Mouse (Mus musculus) bone marrow macrophage, adult 2 months (primary cell): Measurements from ENCODE around the gene Dcp1b.

Experiments used
- CTCF ChIP-seq: IDR thresholded peaks from 2 replicates; pipeline ENCODE4 v1.5.1; 2012; ENCODE audit warnings: low read depth, mild to moderate bottlenecking, low read length, moderate library complexity
- POLR2A ChIP-seq: IDR thresholded peaks from 2 replicates; pipeline ENCODE4 v1.6.1; 2012; ENCODE audit warnings: mild to moderate bottlenecking, low read depth, low read length, borderline replicate concordance

DNA sequence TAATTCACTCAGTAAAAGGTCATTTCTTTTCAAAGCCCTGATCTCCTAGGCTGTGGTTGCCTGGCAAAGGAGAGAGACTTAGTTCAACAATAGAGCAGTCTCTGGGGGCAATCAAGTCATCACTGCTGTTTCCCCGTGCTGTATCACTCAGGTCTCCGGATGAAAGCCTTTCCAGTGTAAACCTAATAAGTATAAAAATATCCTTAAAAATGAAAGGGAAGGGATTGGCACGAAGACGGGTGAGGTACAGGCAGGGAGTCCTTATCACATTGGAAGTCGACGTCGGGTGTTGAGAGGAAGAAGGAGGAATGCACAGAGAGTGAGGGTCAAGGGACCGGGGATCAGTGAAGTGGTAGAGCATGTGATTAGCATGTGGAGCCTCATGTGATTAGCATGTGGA, 2.0 kb downstream of the Dcp1b start:
- TF ChIP-seq CTCF: no peak
- TF ChIP-seq POLR2A: no peak
